Mouse (Mus musculus) heart, adult 2 months (tissue): ENCODE measurements around the gene Sohlh1.

Experiments
- CTCF ChIP-seq: fragments of 200-600 bp; IDR thresholded peaks from 2 replicates; pipeline ENCODE4 v1.8.1; 2022; ENCODE audit warnings: antibody characterized with exemption, mild to moderate bottlenecking, moderate library complexity
- EP300 ChIP-seq: fragments of 200-500 bp; IDR thresholded peaks from 2 replicates; pipeline ENCODE4 v1.6.1; 2011; ENCODE audit warnings: low read depth, low read length, control low read depth; ENCODE audit not compliant: insufficient read depth
- POLR2A ChIP-seq: fragments of 200-500 bp; IDR thresholded peaks from 2 replicates; pipeline ENCODE4 v1.6.1; 2011; ENCODE audit warnings: mild to moderate bottlenecking, low read depth, low read length, control low read depth; ENCODE audit not compliant: insufficient read depth

DNA sequence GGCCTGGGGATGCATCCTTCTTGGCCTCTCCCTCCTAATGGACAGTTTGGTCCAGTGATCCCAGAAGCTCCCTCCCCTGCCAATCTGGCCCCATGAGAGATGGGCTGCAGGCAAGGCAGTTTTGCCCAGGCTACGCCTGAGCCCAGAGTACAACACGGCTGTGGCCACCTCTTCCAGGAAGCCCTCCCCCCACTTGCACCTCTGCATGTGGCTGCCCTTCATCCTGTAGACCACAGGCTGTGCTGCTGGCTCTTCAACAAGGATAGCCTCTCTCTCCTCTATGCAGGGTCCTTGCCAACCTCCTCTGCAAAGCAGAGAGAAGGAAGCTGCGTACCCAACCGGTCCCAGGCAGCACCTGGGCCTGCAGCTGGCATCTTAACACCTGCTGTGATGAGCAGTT, 32.0 kb upstream of the Sohlh1 start:
- TF ChIP-seq POLR2A (no peak), CTCF (no peak), EP300 (no peak)
